Mouse (Mus musculus) spleen, adult 2 months (tissue): ENCODE data around the gene Snf8. TPM values are rescaled to one million over a fixed set of nuclear protein-coding genes. Genes with fewer than 3 reads are reported as not detected.
A peak's percentile ranks its signal among the peaks of the same experiment; 100 is the strongest.

Source experiments
- DNase-seq, 2 experiments: peaks; one replicate each; pipeline versions ENCODE4 v3.0.0 to v3.0.0-alpha.2; 2012 to 2021; ENCODE audit warnings: low spot score in 2 of 2, low read depth in 1 of 2
- H3K27ac ChIP-seq: fragments of 200-500 bp; 2 replicates; pipeline ENCODE4 v1.5.1; 2012; ENCODE audit warnings: low read length, inconsistent platforms; ENCODE audit not compliant: insufficient read depth
- H3K27me3 ChIP-seq: fragments of 200-500 bp; 2 replicates; pipeline ENCODE4 v1.6.1; 2012; ENCODE audit warnings: mild to moderate bottlenecking, moderate library complexity, low read length, inconsistent platforms; ENCODE audit not compliant: control insufficient read depth, insufficient read depth
- H3K36me3 ChIP-seq: fragments of 200-500 bp; 2 replicates; pipeline ENCODE4 v1.6.1; 2012; ENCODE audit warnings: mild to moderate bottlenecking, low read length, inconsistent platforms; ENCODE audit not compliant: control insufficient read depth, insufficient read depth
- H3K4me1 ChIP-seq: fragments of 200-500 bp; 2 replicates; pipeline ENCODE4 v1.6.1; 2011; ENCODE audit warnings: inconsistent platforms; ENCODE audit not compliant: control insufficient read depth, insufficient read depth, insufficient read length
- H3K4me3 ChIP-seq: fragments of 200-500 bp; 2 replicates; pipeline ENCODE4 v1.5.1; 2011; ENCODE audit warnings: mild to moderate bottlenecking, inconsistent platforms; ENCODE audit not compliant: insufficient read depth, insufficient read length; ENCODE audit errors: extremely low read depth
- CTCF ChIP-seq: fragments of 200-500 bp; IDR thresholded peaks from 2 replicates; pipeline ENCODE4 v1.5.1; 2011; ENCODE audit warnings: mild to moderate bottlenecking, inconsistent platforms; ENCODE audit not compliant: insufficient read depth, insufficient read length, insufficient replicate concordance; ENCODE audit errors: extremely low read depth
- POLR2A ChIP-seq: fragments of 200-500 bp; IDR thresholded peaks from 2 replicates; pipeline ENCODE4 v1.6.1; 2011; ENCODE audit warnings: low read depth, low read length, inconsistent platforms
- WGBS: fragments of 180-500 bp; shearing (Covaris S2); methylation state at CpG from one replicate; pipeline ENCODE4 v1.1.7; 2018; 5-methylcytosine and 5-hydroxymethylcytosine counted together
- polyA plus RNA-seq: library from polyadenylated mRNA; depleted of rRNA; stranded (reverse); fragments of >200 nt; gene quantifications from 2 replicates; pipeline ENCODE4 v1.2.3, GENCODE M21; 2012; rRNA removed

Gene Snf8
- polyA plus RNA-seq, 1 experiment: 15.6 TPM

- WGBS: 84% methylated on average over 5 of the region's 5 CpGs
- Histone ChIP-seq H3K27ac (no peak overlapping the region), H3K4me1 (no peaks in the 10 kb centered on the region), H3K4me3 (no peak overlapping the region), H3K36me3 (no peaks in the 10 kb centered on the region), H3K27me3 (no peaks in the 10 kb centered on the region)
- TF ChIP-seq POLR2A (no peak), CTCF (no peak)
- no peak for DNase-seq
Measured at GRCm38 (mm10) chr11:96080736-96081135, 46.1 kb downstream of the Snf8 start.

GRCm38 (mm10) chr11:96082682-96083081, 48.0 kb downstream of the Snf8 start:
- TF ChIP-seq CTCF (no peak), POLR2A (no peak)
- DNase-seq: no peak
- no peaks in the 10 kb centered on the region for H3K27me3 ChIP-seq
- no peak overlapping the region for H3K4me3 ChIP-seq
- no peaks in the 10 kb centered on the region for H3K36me3 ChIP-seq
- H3K4me1 ChIP-seq: no peaks in the 10 kb centered on the region
- 76% methylated on average over 3 of the region's 3 CpGs for WGBS
- no peak overlapping the region for H3K27ac ChIP-seq

- 89% methylated on average over 6 of the region's 6 CpGs for WGBS
- Histone ChIP-seq H3K4me3 (no peak overlapping the region), H3K27me3 (no peaks in the 10 kb centered on the region), H3K4me1 (no peaks in the 10 kb centered on the region), H3K27ac (no peak overlapping the region), H3K36me3 (no peaks in the 10 kb centered on the region)
- DNase-seq: no peak
- TF ChIP-seq POLR2A: no peak
- no peak for TF ChIP-seq CTCF
Measured at GRCm38 (mm10) chr11:96087981-96088380, 53.3 kb downstream of the Snf8 start.

DNA sequence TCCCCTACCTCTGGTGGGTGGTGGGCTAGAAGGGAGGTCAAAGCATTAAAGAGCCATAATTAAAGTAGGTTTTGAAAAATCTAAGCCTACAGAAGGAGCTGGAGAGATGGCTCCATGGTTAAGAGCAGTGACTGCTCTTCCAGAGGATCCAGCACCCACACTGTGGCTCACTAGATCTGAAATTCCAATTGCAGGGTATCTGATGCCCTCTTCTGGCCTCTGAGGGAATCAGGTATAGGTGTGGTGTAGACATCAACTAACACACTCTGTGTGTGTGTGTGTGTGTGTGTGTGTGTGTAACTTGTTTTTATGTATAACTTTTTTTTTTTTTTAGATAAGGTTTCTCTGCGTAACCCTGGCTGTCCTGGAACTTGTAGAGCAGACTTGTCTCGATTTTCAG, 56.4 kb downstream of the Snf8 start:
- DNase-seq: no peak
- Histone ChIP-seq H3K27ac (no peak overlapping the region), H3K36me3 (no peaks in the 10 kb centered on the region), H3K4me1 (no peaks in the 10 kb centered on the region), H3K27me3 (no peaks in the 10 kb centered on the region), H3K4me3 (no peak overlapping the region)
- 62% methylated on average over 2 of the region's 2 CpGs for WGBS
- TF ChIP-seq POLR2A: no peak
- peak; percentile 12; the same call in 1 of the 2 replicates for TF ChIP-seq CTCF

DNA sequence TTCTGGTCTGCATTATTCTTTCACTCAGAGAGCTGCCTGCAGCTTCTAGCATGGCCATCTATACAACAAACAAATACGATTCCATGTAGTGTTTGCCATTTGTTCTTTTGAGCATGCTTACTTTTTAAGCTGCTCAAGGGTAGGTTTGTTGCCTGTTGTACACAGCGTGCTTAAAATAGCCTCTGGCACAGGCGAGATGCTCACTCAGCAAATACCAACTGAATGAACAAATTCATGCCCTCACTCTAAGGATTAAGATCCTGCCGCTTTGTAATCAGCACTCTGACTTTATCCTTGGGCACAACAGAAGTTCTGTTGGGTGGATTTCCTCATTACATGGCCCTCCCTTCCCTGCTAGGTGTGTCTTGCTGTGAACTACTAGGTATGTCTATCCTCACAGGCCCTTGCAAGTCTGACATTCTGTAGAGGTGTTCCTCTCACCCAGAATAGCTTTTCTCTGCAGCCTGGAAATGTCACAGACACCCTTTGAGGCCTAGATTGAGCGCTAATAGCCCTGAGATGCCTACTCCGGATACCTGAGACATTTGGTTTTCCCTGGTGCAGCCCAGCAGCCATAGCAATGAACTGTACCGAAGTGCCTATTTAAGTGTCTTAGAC, 58.1 kb downstream of the Snf8 start:
- TF ChIP-seq POLR2A (no peak), CTCF (no peak)

DNA sequence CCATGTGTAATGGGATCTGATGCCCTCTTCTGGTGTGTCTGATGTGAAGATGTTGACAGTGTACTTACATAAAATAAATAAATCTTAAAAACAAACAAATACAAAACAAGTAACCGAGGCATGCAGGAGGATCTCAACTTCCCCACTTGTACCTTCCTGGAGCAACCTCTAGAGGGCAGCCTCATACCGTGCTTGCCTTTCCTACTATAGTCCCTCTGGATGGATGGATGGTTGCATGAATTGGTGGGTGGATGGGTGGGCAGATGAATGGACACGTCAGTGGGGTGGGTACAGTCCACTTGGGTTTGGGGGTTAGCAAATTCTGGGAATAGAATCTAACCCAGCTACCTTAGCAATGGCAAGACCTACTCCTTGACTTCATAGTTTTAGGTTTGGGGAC, 58.7 kb downstream of the Snf8 start:
- peak; percentile 7 to 20 for DNase-seq
- H3K4me3 ChIP-seq: no peak overlapping the region
- WGBS: 7% methylated on average over 3 of the region's 3 CpGs
- H3K27ac ChIP-seq: no peak overlapping the region
- no peaks in the 10 kb centered on the region for H3K36me3 ChIP-seq
- no peaks in the 10 kb centered on the region for H3K4me1 ChIP-seq
- H3K27me3 ChIP-seq: no peaks in the 10 kb centered on the region
- TF ChIP-seq CTCF (peak; percentile 72; the same call in 1 of the 2 replicates), POLR2A (no peak)

More for the DNA sequence above, 58.1 kb downstream of the Snf8 start:
- Histone ChIP-seq H3K36me3 (no peaks in the 10 kb centered on the region), H3K27me3 (no peaks in the 10 kb centered on the region), H3K4me1 (no peaks in the 10 kb centered on the region), H3K4me3 (no peak overlapping the region), H3K27ac (no peak overlapping the region)
- no peak for DNase-seq
- WGBS: 45% methylated on average over 7 of the region's 7 CpGs

Other genes starting within 250 kb of the Snf8 start
- gene Phospho1, start 210.4 kb upstream of the Snf8 start, polyA plus RNA-seq: 34.5 and 42.5 TPM in 2 replicates
- 28.3 and 30.4 TPM in 2 replicates for gene Gngt2, start 197.7 kb upstream of the Snf8 start, polyA plus RNA-seq
- gene Abi3, start 192.4 kb upstream of the Snf8 start, polyA plus RNA-seq: 166 and 238 TPM in 2 replicates
- not detected in 2 replicates for gene B4galnt2, start 120.0 kb upstream of the Snf8 start, polyA plus RNA-seq
- gene Igf2bp1, start 28.9 kb upstream of the Snf8 start, polyA plus RNA-seq: 0.05 TPM in 1 of 2 replicates, not detected in the other
- gene Gip, start 10.3 kb upstream of the Snf8 start, polyA plus RNA-seq: not detected in 2 replicates
- 20.1 and 20.2 TPM in 2 replicates for gene Ube2z, start 30.5 kb downstream of the Snf8 start, polyA plus RNA-seq
- 193 and 219 TPM in 2 replicates for gene Atp5g1, start 40.8 kb downstream of the Snf8 start, polyA plus RNA-seq
- gene Calcoco2, start 77.1 kb downstream of the Snf8 start, polyA plus RNA-seq: not detected in 2 replicates
- not detected in 2 replicates for gene Ttll6, start 98.9 kb downstream of the Snf8 start, polyA plus RNA-seq
- gene Hoxb13, start 159.4 kb downstream of the Snf8 start, polyA plus RNA-seq: not detected in 2 replicates
- 0.26 and 0.27 TPM in 2 replicates for gene Hoxb9, start 236.6 kb downstream of the Snf8 start, polyA plus RNA-seq
- 0.37 and 0.43 TPM in 2 replicates for gene Hoxb8, start 247.0 kb downstream of the Snf8 start, polyA plus RNA-seq